Mouse (Mus musculus) CH12.LX (cell line): ENCODE results near the gene Dqx1.

Experiments used
- CHD1 ChIP-seq: IDR thresholded peaks from 2 replicates; pipeline ENCODE4 v1.6.1; 2012; ENCODE audit warnings: low read depth, low read length, improper control_type of control experiment, inconsistent platforms
- CTCF ChIP-seq, 2 experiments: IDR thresholded peaks in 1 of 2; conservative IDR thresholded peaks in 1 of 2; 2 replicates each; pipeline ENCODE4 v1.5.1; 2011 to 2012; ENCODE audit warnings: low read depth in 2 of 2, low read length in 2 of 2, improper control_type of control experiment in 1 of 2, inconsistent platforms in 1 of 2, mild to moderate bottlenecking in 1 of 2, moderate library complexity in 1 of 2
- EP300 ChIP-seq: IDR thresholded peaks from 2 replicates; pipeline ENCODE4 v1.6.1; 2011; ENCODE audit warnings: low read length, improper control_type of control experiment
- ETS1 ChIP-seq: conservative IDR thresholded peaks from 2 replicates; pipeline ENCODE4 v1.6.1; 2012; ENCODE audit warnings: low read depth, mild to moderate bottlenecking, inconsistent platforms, low read length, improper control_type of control experiment, moderate library complexity
- HCFC1 ChIP-seq: IDR thresholded peaks from 2 replicates; pipeline ENCODE4 v1.6.1; 2012; ENCODE audit warnings: low read depth, mild to moderate bottlenecking, inconsistent platforms, low read length, improper control_type of control experiment
- MYC ChIP-seq: IDR thresholded peaks from 2 replicates; pipeline ENCODE4 v1.6.1; 2011; ENCODE audit warnings: low read depth, mild to moderate bottlenecking, improper control_type of control experiment, low read length
- POLR2A ChIP-seq: IDR thresholded peaks from 2 replicates; pipeline ENCODE4 v1.6.1; 2011; ENCODE audit warnings: low read depth, mild to moderate bottlenecking, improper control_type of control experiment, low read length
- RAD21 ChIP-seq: IDR thresholded peaks from 2 replicates; pipeline ENCODE4 v1.6.1; 2011; ENCODE audit warnings: low read depth, mild to moderate bottlenecking, low read length, improper control_type of control experiment, moderate library complexity
- USF1 ChIP-seq: IDR thresholded peaks from 2 replicates; pipeline ENCODE4 v1.6.1; 2014; ENCODE audit warnings: low read depth, mild to moderate bottlenecking, inconsistent platforms, low read length, improper control_type of control experiment
- ZKSCAN1 ChIP-seq: IDR thresholded peaks from 2 replicates; pipeline ENCODE4 v1.6.1; 2012; ENCODE audit warnings: low read depth, inconsistent platforms, low read length, improper control_type of control experiment, borderline replicate concordance

DNA sequence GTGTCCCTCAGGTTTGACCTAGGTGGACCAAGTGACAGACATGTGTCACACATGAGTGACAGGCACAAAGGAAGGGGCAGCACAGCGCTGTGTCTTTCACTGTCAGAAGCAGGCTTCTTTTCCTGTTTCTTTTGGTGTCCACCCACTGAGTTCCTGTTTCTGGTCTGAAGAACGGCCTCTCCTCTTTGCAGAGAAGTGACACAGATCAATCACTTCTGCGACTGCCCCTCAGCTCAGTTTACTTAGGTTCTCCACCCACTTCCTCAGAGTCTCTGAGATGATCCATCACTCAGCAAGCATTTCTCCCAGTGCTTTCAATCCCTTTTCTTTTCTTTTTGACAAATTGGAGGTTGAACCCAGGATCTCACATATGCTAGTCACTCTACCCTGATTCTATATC is 49.0 kb upstream of the Dqx1 start:
- TF ChIP-seq ZKSCAN1 (no peak), POLR2A (no peak), MYC (no peak), HCFC1 (no peak), CTCF (conservative IDR thresholded peaks at IDR 0.05 in 1 of 2, IDR thresholded peaks at IDR 0.05 in 1 of 2; ENCODE audit: low read depth in 2 of 2, low read length in 2 of 2) (no peak), ETS1 (no peak), USF1 (no peak), EP300 (no peak), CHD1 (no peak), RAD21 (no peak)
